ENCODE assay signal across 14 mouse cellular contexts in the genomic region with DNA sequence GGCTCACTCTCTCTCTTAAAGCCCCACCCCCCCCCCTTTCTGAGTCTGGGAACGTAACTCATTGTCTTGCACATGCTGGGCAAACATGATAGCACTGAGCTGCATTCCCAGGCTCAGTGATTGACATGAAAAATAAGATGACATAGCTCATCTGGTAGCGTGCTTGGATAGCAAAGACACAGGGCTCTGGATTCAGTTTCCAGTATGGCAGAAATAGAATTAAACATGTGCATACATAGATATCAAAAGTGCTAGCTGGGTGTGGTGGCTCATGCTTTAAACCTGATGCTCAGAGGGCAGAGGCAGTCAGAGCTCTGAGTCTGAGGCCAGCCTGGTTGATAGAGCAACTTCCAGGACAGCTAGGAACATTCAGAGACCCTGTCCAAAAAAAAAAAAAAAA. TPM values are rescaled to one million over a fixed set of nuclear protein-coding genes. Genes with fewer than 3 reads are reported as not detected.
"Had no signal": no experiment of that assay in that cellular context is flagged by ENCODE, and none has a peak within 500 bp of the region (broad histone marks: within the 10 kb centered on the region; RNA-seq: fewer than 3 reads in every experiment).

No protein-coding gene starts in this region.

- H3K27ac ChIP-seq: intestine, embryonic 15.5 days; limb, embryonic 10.5 days; midbrain, embryonic 15.5 days; neural tube, embryonic 12.5 days; stomach, postnatal 0 days had no signal

- H3K36me3 ChIP-seq: intestine, embryonic 15.5 days; limb, embryonic 10.5 days; midbrain, embryonic 15.5 days; neural tube, embryonic 12.5 days had no signal

- H3K9ac ChIP-seq: intestine, embryonic 15.5 days; midbrain, embryonic 15.5 days; neural tube, embryonic 12.5 days had no signal

- H3K27me3 ChIP-seq: intestine, embryonic 15.5 days; midbrain, embryonic 15.5 days had no signal

- ATAC-seq: intestine, embryonic 15.5 days; lung, postnatal 0 days; midbrain, embryonic 15.5 days had no signal

- H3K4me2 ChIP-seq: intestine, embryonic 15.5 days; midbrain, embryonic 11.5 days; midbrain, embryonic 15.5 days; neural tube, embryonic 12.5 days had no signal

- DNase-seq: kidney, adult 18-20 months; kidney, postnatal 14 days; lung, adult 2 months; lung, postnatal 36 days; thymus, postnatal 4 days had no signal

- H3K9me3 ChIP-seq: intestine, embryonic 15.5 days; limb, embryonic 10.5 days; midbrain, embryonic 15.5 days; neural tube, embryonic 12.5 days had no signal

- H3K4me3 ChIP-seq: intestine, embryonic 15.5 days; limb, embryonic 10.5 days; midbrain, embryonic 15.5 days; neural tube, embryonic 12.5 days had no signal

RNA-seq across cellular contexts. Expression of a gene that starts 35.2 kb away (rescaled TPM):
- total RNA-seq: megakaryocyte, adult 5-6 weeks; monocyte, adult 5-6 weeks had no signal
